Mouse (Mus musculus) hindbrain, embryonic 11.5 days (tissue): Measurements from ENCODE around the gene Ltbp1. TPM values are rescaled to one million over a fixed set of nuclear protein-coding genes. Genes with fewer than 3 reads are reported as not detected.

ENCODE experiments used
- ATAC-seq: fragments of 200-750 bp; cut with Nextera tagmentation; 2 replicates; pipeline ENCODE4 v1.8.0; 2017; ENCODE audit warnings: mild to moderate bottlenecking, moderate TSS enrichment, moderate library complexity; ENCODE audit not compliant: low FRiP score
- DNase-seq: peaks from one replicate; pipeline ENCODE4 v3.0.0-alpha.2; 2015; ENCODE audit warnings: low spot score
- H3K27ac ChIP-seq: fragments of 300-500 bp; sonication (generic); 2 replicates; pipeline ENCODE4 v1.5.1; 2014; ENCODE audit warnings: mild to moderate bottlenecking, low read depth, low read length
- H3K27me3 ChIP-seq: fragments of 300-500 bp; sonication (generic); 2 replicates; pipeline ENCODE4 v1.6.1; 2014; ENCODE audit warnings: mild to moderate bottlenecking, low read length, moderate library complexity, mixed read lengths; ENCODE audit not compliant: control insufficient read depth, insufficient read depth
- H3K36me3 ChIP-seq: fragments of 300-500 bp; sonication (generic); 2 replicates; pipeline ENCODE4 v1.6.1; 2014; ENCODE audit warnings: mild to moderate bottlenecking, low read length, moderate library complexity, mixed read lengths; ENCODE audit not compliant: control insufficient read depth, insufficient read depth
- H3K4me1 ChIP-seq: fragments of 300-500 bp; sonication (generic); replicated peaks from 2 replicates; pipeline ENCODE4 v1.6.1; 2014; ENCODE audit warnings: low read length, mixed read lengths; ENCODE audit not compliant: control insufficient read depth, insufficient read depth
- H3K4me2 ChIP-seq: fragments of 300-500 bp; sonication (generic); replicated peaks from 2 replicates; pipeline ENCODE4 v1.6.1; 2014; ENCODE audit warnings: mild to moderate bottlenecking, low read depth, low read length
- H3K4me3 ChIP-seq: fragments of 300-500 bp; sonication (generic); 2 replicates; pipeline ENCODE4 v1.5.1; 2014; ENCODE audit warnings: low read depth, low read length
- H3K9ac ChIP-seq: fragments of 300-500 bp; sonication (generic); 2 replicates; pipeline ENCODE4 v1.6.1; 2014; ENCODE audit warnings: low read depth, low read length
- H3K9me3 ChIP-seq: fragments of 300-500 bp; sonication (generic); 2 replicates; pipeline ENCODE4 v1.6.1; 2016; ENCODE audit warnings: low read length; ENCODE audit not compliant: control insufficient read depth
- WGBS: fragments of 180-500 bp; shearing (Covaris S2); extraction: QIAGEN DNeasy Blood & Tissue Kit; methylation state at CpG from one replicate; pipeline ENCODE4 v1.1.7; 2014; 5-methylcytosine and 5-hydroxymethylcytosine counted together
- polyA plus RNA-seq: library from polyadenylated mRNA; unstranded; fragments of >200 nt; fragmentation: Nextera tagmentation; extraction: Ambion mirVana; gene quantifications from 2 replicates; pipeline ENCODE4 v1.2.1, GENCODE M21; 2014

The Ltbp1 gene
- polyA plus RNA-seq, 1 experiment from 2014 or later, result 5.7 TPM

DNA sequence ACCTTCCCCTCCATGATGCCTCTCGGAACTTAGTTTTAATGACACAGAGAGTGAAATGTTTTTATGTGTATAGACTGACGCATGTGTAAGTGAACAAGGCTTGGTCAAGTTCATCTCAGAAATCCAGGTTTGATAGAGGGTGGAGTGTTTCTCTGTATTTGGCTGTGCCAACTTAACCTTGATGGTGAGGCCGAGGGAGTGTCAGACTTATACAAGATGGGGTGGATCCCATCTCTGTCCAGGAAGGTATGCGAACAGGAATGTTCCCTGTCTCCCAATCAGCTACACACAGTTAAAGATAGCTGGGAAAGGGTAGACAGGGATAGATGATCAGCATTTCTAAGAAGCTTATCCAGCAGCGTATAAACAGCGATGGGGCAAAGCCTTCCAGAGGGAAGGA, 153.0 kb downstream of the Ltbp1 start:
- H3K27me3 ChIP-seq, result no peaks in the 10 kb centered on the region
- 95% methylated on average over 6 of the region's 6 CpGs for WGBS
- no peak for ATAC-seq
- H3K9me3 ChIP-seq, result no peaks in the 10 kb centered on the region
- H3K9ac ChIP-seq, result no peak overlapping the region
- no peaks in the 10 kb centered on the region for H3K4me1 ChIP-seq
- no peaks in the 10 kb centered on the region for H3K36me3 ChIP-seq
- H3K4me2 ChIP-seq, result no peak overlapping the region
- DNase-seq, result no peak
- no peak overlapping the region for H3K4me3 ChIP-seq
- H3K27ac ChIP-seq, result no peak overlapping the region

DNA sequence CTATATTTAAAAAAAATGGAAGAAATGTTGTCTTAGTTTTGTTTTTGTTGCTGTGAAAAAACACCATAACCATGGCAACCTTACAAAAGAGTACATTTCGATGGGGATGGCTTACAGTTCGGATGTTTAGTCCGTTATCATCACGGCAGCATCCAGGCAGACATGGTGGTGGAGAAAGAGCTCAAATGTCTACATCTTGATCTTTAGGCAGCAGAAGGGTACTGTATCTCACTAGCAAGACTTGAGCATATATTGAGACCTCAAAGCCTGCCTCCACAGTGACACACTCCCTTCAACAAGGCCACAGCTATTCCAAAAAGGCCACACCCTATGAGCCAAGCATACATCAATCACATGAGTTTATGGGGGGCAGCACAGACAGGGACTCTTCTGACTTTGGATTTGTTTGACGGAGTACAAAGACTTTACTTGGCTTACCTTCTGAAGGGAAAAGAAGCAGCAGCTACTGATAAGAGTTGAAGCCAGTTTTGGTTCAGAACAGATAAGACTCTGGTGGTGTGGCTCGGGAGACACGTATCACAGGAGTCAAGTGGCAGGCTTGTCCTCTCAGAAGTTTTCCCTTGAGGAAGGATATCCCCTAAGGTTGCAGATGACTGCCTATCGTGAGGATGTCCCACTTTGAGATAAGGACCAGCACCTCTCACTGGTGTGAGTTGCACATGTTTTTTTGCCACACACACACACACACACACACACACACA, 153.9 kb downstream of the Ltbp1 start:
- ATAC-seq (no peak), DNase-seq (no peak)
- Histone ChIP-seq H3K9me3 (no peaks in the 10 kb centered on the region), H3K4me3 (no peak overlapping the region), H3K36me3 (no peaks in the 10 kb centered on the region), H3K4me1 (no peaks in the 10 kb centered on the region), H3K4me2 (no peak overlapping the region), H3K27ac (no peak overlapping the region), H3K27me3 (no peaks in the 10 kb centered on the region), H3K9ac (no peak overlapping the region)
- WGBS, result 90% methylated on average over 8 of the region's 8 CpGs

DNA sequence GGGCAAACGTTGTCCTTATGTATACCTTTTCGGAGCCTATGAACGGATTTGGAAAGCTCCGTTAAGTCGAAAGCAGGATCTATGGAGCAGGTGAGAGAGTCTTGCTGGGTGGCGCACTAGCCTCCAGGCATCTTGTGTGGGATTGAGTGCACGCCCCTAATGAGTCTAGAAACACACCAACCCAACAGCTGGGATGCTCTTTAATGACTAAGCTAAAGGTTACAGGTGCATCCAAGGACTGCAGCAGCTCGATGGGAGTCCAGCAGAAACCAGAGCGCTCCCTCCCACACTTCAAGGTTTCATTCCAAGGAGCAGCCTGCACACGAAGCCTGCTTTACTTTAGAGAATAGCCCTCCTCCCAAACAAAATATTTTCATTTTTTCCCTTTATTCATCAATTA, 155.7 kb downstream of the Ltbp1 start:
- Histone ChIP-seq H3K4me2 (no peak overlapping the region), H3K9ac (no peak overlapping the region), H3K27me3 (no peaks in the 10 kb centered on the region), H3K36me3 (no peaks in the 10 kb centered on the region), H3K27ac (no peak overlapping the region), H3K9me3 (no peaks in the 10 kb centered on the region), H3K4me3 (no peak overlapping the region), H3K4me1 (no peaks in the 10 kb centered on the region)
- DNase-seq, result no peak
- 91% methylated on average over 10 of the region's 10 CpGs for WGBS
- ATAC-seq, result no peak

DNA sequence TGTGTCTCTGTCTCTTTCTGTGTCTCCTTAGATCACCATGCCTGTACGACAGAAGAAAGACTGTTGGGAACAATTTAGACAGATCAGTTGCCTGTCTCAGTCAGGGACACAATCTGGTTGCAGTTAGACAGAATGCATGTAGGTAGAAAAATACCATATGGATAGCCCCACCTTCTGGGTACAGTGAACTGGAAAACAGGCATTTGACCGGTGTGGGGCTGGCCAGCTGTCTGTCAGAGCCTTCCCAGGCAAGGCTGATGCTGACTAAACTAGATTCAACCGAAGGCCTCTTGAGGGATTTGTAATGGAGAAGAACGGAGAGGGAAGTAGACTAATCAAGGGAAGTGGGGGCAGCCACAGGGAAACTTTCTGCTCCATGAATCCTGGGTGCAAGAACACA, 156.6 kb downstream of the Ltbp1 start:
- H3K36me3 ChIP-seq, result no peaks in the 10 kb centered on the region
- DNase-seq (no peak), ATAC-seq (no peak)
- no peak overlapping the region for H3K4me3 ChIP-seq
- no peaks in the 10 kb centered on the region for H3K27me3 ChIP-seq
- no peaks in the 10 kb centered on the region for H3K9me3 ChIP-seq
- H3K27ac ChIP-seq, result no peak overlapping the region
- H3K4me1 ChIP-seq, result no peaks in the 10 kb centered on the region
- no peak overlapping the region for H3K9ac ChIP-seq
- no peak overlapping the region for H3K4me2 ChIP-seq
- 80% methylated on average over 4 of the region's 4 CpGs for WGBS

DNA sequence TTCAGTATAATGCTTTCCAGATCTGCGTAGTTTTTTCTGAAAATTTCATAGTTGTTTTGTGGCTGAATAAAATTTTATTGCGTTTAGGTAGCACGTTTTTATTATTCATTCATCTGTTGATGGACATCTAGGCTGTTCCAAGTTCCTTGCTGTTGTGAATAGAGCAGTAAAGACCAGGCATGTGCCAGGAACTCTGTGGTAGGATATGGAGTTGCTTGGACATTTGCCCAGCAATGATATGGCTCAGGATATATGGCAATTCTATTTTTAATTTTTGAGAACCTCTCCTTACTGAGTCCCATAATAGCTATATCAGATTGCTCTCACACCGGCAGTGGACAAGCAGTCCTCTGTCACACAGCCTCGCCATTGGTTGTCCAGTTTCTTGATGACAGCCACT, 159.2 kb downstream of the Ltbp1 start:
- Histone ChIP-seq H3K27ac (no peak overlapping the region), H3K4me1 (no peaks in the 10 kb centered on the region), H3K36me3 (no peaks in the 10 kb centered on the region), H3K9ac (no peak overlapping the region), H3K9me3 (no peaks in the 10 kb centered on the region), H3K27me3 (no peaks in the 10 kb centered on the region), H3K4me2 (no peak overlapping the region), H3K4me3 (no peak overlapping the region)
- WGBS, result 93% methylated on average over 5 of the region's 5 CpGs
- ATAC-seq, result no peak
- DNase-seq, result no peak

DNA sequence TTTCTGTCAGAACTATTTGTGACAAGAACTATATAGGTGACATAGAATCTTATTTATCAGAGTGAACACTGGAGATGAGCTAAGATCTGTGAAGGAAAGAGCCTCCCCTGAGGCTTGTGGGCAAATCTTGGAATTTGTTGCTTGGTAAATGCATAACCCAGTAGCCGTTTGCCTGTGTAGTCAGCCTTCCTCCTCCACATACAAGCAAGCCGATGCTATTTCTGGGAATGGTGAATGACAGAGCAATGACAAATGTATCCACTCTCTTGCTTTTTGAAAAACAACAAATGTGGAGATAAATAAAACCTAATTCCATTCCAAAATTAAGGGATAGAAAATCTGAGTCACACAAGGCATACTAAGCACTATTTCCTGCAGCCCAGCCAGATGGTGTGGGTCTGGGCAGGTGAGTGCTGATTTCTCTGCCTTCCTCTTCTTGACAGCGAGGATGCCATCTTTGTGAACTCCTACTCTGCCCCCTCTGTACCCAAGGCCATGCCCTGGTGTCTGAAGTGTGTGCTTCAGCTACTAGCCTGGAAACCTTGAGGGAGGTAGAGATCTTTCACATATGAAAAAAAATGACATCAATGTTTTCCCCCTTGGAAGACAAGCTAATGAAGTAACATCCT, 163.3 kb downstream of the Ltbp1 start:
- DNase-seq, result no peak
- Histone ChIP-seq H3K4me1 (no peaks in the 10 kb centered on the region), H3K9ac (no peak overlapping the region), H3K27ac (no peak overlapping the region), H3K4me3 (no peak overlapping the region), H3K36me3 (no peaks in the 10 kb centered on the region), H3K9me3 (no peaks in the 10 kb centered on the region), H3K4me2 (no peak overlapping the region), H3K27me3 (no peaks in the 10 kb centered on the region)
- WGBS, result 84% methylated on average over 3 of the region's 3 CpGs
- no peak for ATAC-seq

DNA sequence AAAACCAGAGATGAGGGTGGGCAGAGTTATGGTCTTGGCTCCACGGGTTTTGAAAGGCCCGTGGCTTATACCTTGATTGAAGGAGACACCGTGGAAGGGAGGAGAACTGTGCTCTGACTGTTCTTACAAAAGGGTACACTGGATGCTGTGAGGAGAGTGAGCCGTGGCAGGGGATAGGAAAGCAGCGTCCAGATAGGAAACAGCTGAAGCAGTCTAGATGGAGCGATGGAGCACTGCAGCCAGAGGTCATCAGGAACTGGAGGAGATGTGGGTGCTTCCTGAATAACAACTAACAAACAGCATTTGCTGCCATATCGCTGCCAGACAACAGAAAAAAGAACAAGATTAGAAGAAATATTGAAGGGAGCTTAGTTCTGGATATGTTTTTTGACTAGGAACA, 166.3 kb downstream of the Ltbp1 start:
- Histone ChIP-seq H3K4me1 (no peaks in the 10 kb centered on the region), H3K9me3 (no peaks in the 10 kb centered on the region), H3K4me3 (no peak overlapping the region), H3K9ac (no peak overlapping the region), H3K4me2 (no peak overlapping the region), H3K27ac (no peak overlapping the region), H3K27me3 (no peaks in the 10 kb centered on the region), H3K36me3 (no peaks in the 10 kb centered on the region)
- ATAC-seq, result no peak
- 86% methylated on average over 7 of the region's 7 CpGs for WGBS
- DNase-seq, result no peak

DNA sequence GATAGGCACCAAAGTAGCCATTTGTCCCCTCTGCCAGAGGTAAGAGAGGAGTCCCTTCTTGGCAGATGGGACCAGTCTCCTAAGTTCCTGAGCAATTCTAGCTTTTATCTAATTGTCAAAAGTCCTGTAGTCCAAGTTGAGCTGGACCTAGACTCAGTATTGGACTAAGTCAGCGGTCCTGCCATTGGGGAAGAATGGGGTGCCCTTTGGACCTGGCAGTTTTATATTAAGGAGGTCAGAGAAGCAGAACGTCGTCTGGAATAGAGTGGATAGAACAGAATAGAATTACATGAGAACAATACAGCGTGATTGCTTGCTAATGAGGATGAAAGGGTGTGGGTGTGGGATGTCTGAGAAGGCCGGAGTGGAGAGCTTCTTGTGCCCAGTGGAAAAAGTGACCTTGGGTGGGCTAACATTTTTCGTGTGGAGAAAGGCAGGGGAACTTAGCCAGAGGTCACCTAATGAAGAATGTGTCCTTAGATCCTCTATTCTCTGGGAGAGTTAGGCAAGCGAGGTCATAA, 167.4 kb downstream of the Ltbp1 start:
- no peak overlapping the region for H3K9ac ChIP-seq
- no peaks in the 10 kb centered on the region for H3K4me1 ChIP-seq
- no peak for DNase-seq
- 84% methylated on average over 7 of the region's 7 CpGs for WGBS
- H3K4me3 ChIP-seq, result no peak overlapping the region
- H3K4me2 ChIP-seq, result no peak overlapping the region
- H3K9me3 ChIP-seq, result no peaks in the 10 kb centered on the region
- H3K36me3 ChIP-seq, result no peaks in the 10 kb centered on the region
- ATAC-seq, result no peak
- H3K27me3 ChIP-seq, result no peaks in the 10 kb centered on the region
- no peak overlapping the region for H3K27ac ChIP-seq

DNA sequence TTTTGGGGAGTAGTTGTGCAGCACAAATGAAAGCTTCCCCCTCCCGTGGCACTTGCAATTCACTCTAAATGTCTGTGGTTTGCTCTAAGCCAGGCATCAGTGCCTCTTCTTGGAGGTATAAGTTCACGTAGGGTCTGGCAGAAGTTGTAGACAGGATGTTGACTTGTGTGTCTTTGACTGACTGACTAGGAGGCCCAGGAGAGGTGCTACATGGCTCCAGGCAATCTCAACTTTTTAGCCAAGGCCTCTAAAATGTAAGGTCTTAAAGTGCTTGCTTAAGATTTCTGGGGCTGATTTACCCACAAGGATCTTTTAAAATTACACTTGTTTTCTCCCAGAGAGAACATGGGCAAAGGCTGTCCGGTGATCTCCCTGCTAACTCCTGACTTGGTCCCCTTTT, 169.1 kb downstream of the Ltbp1 start:
- no peaks in the 10 kb centered on the region for H3K9me3 ChIP-seq
- WGBS, result 96% methylated on average over 3 of the region's 3 CpGs
- H3K27me3 ChIP-seq, result no peaks in the 10 kb centered on the region
- H3K4me1 ChIP-seq, result no peaks in the 10 kb centered on the region
- H3K4me3 ChIP-seq, result no peak overlapping the region
- H3K4me2 ChIP-seq, result no peak overlapping the region
- no peak for ATAC-seq
- no peaks in the 10 kb centered on the region for H3K36me3 ChIP-seq
- H3K9ac ChIP-seq, result no peak overlapping the region
- DNase-seq, result no peak
- no peak overlapping the region for H3K27ac ChIP-seq
